Mouse (Mus musculus) hindbrain, postnatal 0 days (tissue): ENCODE results near the gene Lamc3. TPM values are rescaled to one million over a fixed set of nuclear protein-coding genes. Genes with fewer than 3 reads are reported as not detected.

Experiments
- ATAC-seq: fragments of 200-750 bp; cut with Nextera tagmentation; 2 replicates; pipeline ENCODE4 v1.8.0; 2017; ENCODE audit warnings: mild to moderate bottlenecking, moderate TSS enrichment, moderate library complexity
- DNase-seq: peaks from one replicate; pipeline ENCODE4 v3.0.0-alpha.2; 2015; ENCODE audit warnings: low spot score
- H3K27ac ChIP-seq: fragments of 300-500 bp; sonication (generic); 2 replicates; pipeline ENCODE4 v1.5.1; 2014; ENCODE audit warnings: mild to moderate bottlenecking
- H3K27me3 ChIP-seq: fragments of 300-500 bp; sonication (generic); 2 replicates; pipeline ENCODE4 v1.6.1; 2014; ENCODE audit warnings: low read length, mixed read lengths; ENCODE audit not compliant: insufficient read depth
- H3K36me3 ChIP-seq: fragments of 300-500 bp; sonication (generic); 2 replicates; pipeline ENCODE4 v1.6.1; 2014; ENCODE audit warnings: low read length, mixed read lengths; ENCODE audit not compliant: insufficient read depth
- H3K4me1 ChIP-seq: fragments of 300-500 bp; sonication (generic); 2 replicates; pipeline ENCODE4 v1.6.1; 2014; ENCODE audit warnings: antibody characterized with exemption, low read length, mixed read lengths; ENCODE audit not compliant: insufficient read depth
- H3K4me2 ChIP-seq: fragments of 300-500 bp; sonication (generic); 2 replicates; pipeline ENCODE4 v1.6.1; 2014; ENCODE audit warnings: low read depth, mild to moderate bottlenecking, low read length, moderate library complexity, mixed read lengths
- H3K4me3 ChIP-seq: fragments of 300-500 bp; sonication (generic); 2 replicates; pipeline ENCODE4 v1.5.1; 2014; ENCODE audit warnings: low read length
- H3K9ac ChIP-seq: fragments of 300-500 bp; sonication (generic); replicated peaks from 2 replicates; pipeline ENCODE4 v1.6.1; 2014; ENCODE audit warnings: mild to moderate bottlenecking, low read length, moderate library complexity, mixed read lengths
- H3K9me3 ChIP-seq: fragments of 300-500 bp; sonication (generic); 2 replicates; pipeline ENCODE4 v1.6.1; 2016; ENCODE audit warnings: low read length, mixed read lengths
- CTCF ChIP-seq: IDR thresholded peaks from 2 replicates; pipeline ENCODE4 v1.5.1; 2016; ENCODE audit warnings: antibody characterized with exemption, control low read depth, low read depth
- WGBS: fragments of 180-500 bp; shearing (Covaris S2); extraction: QIAGEN DNeasy Blood & Tissue Kit; methylation state at CpG from one replicate; pipeline ENCODE4 v1.1.7; 2014; 5-methylcytosine and 5-hydroxymethylcytosine counted together
- polyA plus RNA-seq: library from polyadenylated mRNA; unstranded; fragments of >200 nt; fragmentation: Nextera tagmentation; extraction: Ambion mirVana; gene quantifications from 2 replicates; pipeline ENCODE4 v1.2.1, GENCODE M21; 2015
- total RNA-seq: library from RNA; depleted of rRNA; stranded (reverse); fragments of >200 nt; gene quantifications from 2 replicates; pipeline ENCODE4 v1.2.3, GENCODE M21; 2014

Gene Lamc3
- total and polyA plus RNA-seq, 2 experiments from 2014 or later: 2.1 to 11.6 TPM

DNA sequence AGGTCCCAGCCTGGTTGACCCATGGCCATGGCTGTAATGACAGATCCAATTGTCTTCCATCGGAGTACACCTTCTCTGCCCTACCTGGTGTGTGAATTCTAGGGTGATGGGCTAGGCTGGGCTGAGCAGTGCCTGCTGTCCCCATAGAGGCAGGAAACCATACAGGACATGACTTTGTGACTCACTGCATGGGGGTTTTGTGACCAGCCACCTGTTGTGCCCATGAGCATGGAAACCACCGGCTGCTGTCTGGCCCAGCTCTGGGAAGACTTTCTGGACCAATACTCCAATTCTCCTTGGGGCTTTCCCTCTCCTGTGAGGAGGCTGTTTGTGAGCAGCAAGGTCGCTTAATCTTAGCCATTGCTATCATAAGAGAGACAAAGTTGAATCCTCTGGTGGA, 65.6 kb downstream of the Lamc3 start:
- no peak overlapping the region for H3K9ac ChIP-seq
- ATAC-seq (no peak), DNase-seq (no peak)
- H3K27me3 ChIP-seq: no peaks in the 10 kb centered on the region
- peaks cover 16% of the 10 kb centered on the region for H3K4me1 ChIP-seq
- no peak overlapping the region for H3K27ac ChIP-seq
- H3K36me3 ChIP-seq: no peaks in the 10 kb centered on the region
- WGBS: 71% methylated on average over 3 of the region's 3 CpGs
- TF ChIP-seq CTCF: no peak
- no peak overlapping the region for H3K4me3 ChIP-seq
- 0 out of 2 replicates have a peak overlapping the region, but pooled peaks have one; percentile 98 for H3K4me2 ChIP-seq
- H3K9me3 ChIP-seq: no peaks in the 10 kb centered on the region

- no peaks in the 10 kb centered on the region for H3K36me3 ChIP-seq
- TF ChIP-seq CTCF: no peak
- no peaks in the 10 kb centered on the region for H3K9me3 ChIP-seq
- H3K27me3 ChIP-seq: no peaks in the 10 kb centered on the region
- ATAC-seq (no peak), DNase-seq (no peak)
- H3K27ac ChIP-seq: no peak overlapping the region
- 87% methylated on average over 8 of the region's 8 CpGs for WGBS
- H3K4me2 ChIP-seq: no peak overlapping the region
- H3K4me1 ChIP-seq: peaks cover 16% of the 10 kb centered on the region
- no peak overlapping the region for H3K9ac ChIP-seq
- H3K4me3 ChIP-seq: no peak overlapping the region
Measured at GRCm38 (mm10) chr2:31953687-31954086, 66.6 kb downstream of the Lamc3 start.

DNA sequence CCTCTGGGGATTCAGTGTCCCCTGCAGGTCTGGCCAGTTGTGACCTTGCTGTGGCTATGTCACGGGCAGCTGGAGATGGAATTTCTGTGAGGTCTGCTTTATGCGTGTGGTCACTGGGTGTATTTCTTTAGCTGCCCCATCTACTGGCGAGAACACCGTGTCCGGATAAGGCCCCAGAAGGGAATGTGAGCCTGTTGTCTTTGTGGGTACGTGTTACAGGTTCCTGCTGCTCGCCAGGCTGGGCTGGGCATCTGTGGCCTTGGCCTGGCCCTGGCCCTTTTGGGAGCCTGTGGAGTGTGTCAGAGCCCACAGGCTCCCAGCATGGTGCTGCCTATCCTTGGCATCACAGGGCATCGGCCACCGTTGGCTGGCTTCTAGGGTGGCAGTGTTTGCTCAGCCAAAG, 67.7 kb downstream of the Lamc3 start:
- TF ChIP-seq CTCF: no peak

GRCm38 (mm10) chr2:31955686-31956085, 68.6 kb downstream of the Lamc3 start:
- WGBS: 86% methylated on average over 5 of the region's 5 CpGs
- ATAC-seq (no peak), DNase-seq (no peak)
- no peaks in the 10 kb centered on the region for H3K9me3 ChIP-seq
- peaks cover 16% of the 10 kb centered on the region for H3K4me1 ChIP-seq
- no peak for TF ChIP-seq CTCF
- no peaks in the 10 kb centered on the region for H3K27me3 ChIP-seq
- no peaks in the 10 kb centered on the region for H3K36me3 ChIP-seq
- H3K4me2 ChIP-seq: no peak overlapping the region
- H3K4me3 ChIP-seq: no peak overlapping the region
- no peak overlapping the region for H3K9ac ChIP-seq
- H3K27ac ChIP-seq: no peak overlapping the region

More for the DNA sequence above, 67.7 kb downstream of the Lamc3 start:
- Histone ChIP-seq H3K27me3 (no peaks in the 10 kb centered on the region), H3K27ac (peak overlapping the region; percentile 15; the same call in 1 of the 2 replicates), H3K4me2 (no peak overlapping the region), H3K9me3 (no peaks in the 10 kb centered on the region), H3K4me1 (peaks cover 16% of the 10 kb centered on the region), H3K4me3 (no peak overlapping the region), H3K36me3 (no peaks in the 10 kb centered on the region), H3K9ac (no peak overlapping the region)
- DNase-seq: no peak
- WGBS: 53% methylated on average over 9 of the region's 9 CpGs
- no peak for ATAC-seq

DNA sequence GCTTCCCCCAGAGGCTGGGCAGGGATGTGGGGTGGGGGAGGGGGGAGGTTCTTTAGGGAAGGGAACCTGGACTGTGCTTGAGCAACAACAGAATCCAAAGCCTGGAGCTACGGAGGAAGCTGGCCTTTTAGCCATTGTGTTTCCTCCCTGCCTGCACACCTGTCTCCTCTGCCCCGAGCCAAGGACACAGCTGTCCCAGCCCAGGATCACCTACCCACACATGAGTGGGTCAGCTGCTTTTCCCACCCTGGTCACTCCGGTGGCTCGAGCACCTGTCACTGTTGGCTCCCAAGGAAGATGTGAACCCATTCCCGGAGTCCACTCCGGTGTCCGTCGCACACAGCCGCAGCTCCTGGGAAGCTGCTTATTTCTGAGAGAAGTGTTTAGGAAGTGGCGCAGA, 70.1 kb downstream of the Lamc3 start:
- Histone ChIP-seq H3K27me3 (no peaks in the 10 kb centered on the region), H3K4me2 (no peak overlapping the region), H3K27ac (no peak overlapping the region), H3K9me3 (no peaks in the 10 kb centered on the region), H3K4me3 (no peak overlapping the region), H3K4me1 (peaks cover 13% of the 10 kb centered on the region; the same call in 1 of the 2 replicates), H3K36me3 (no peaks in the 10 kb centered on the region), H3K9ac (no peak overlapping the region)
- TF ChIP-seq CTCF: no peak
- WGBS: 89% methylated on average over 10 of the region's 10 CpGs
- ATAC-seq: no peak
- no peak for DNase-seq

GRCm38 (mm10) chr2:31960986-31961385, 73.9 kb downstream of the Lamc3 start:
- no peaks in the 10 kb centered on the region for H3K27me3 ChIP-seq
- WGBS: 88% methylated on average over 8 of the region's 8 CpGs
- peak overlapping the region; percentile 82; the same call in 1 of the 2 replicates for H3K27ac ChIP-seq
- DNase-seq (no peak), ATAC-seq (no peak)
- no peak overlapping the region for H3K4me2 ChIP-seq
- peaks cover 16% of the 10 kb centered on the region; the same call in 1 of the 2 replicates for H3K4me1 ChIP-seq
- TF ChIP-seq CTCF: no peak
- no peak overlapping the region for H3K4me3 ChIP-seq
- no peaks in the 10 kb centered on the region for H3K9me3 ChIP-seq
- H3K9ac ChIP-seq: no peak overlapping the region
- H3K36me3 ChIP-seq: no peaks in the 10 kb centered on the region

GRCm38 (mm10) chr2:31961791-31962222, 74.7 kb downstream of the Lamc3 start:
- 60% methylated on average over 4 of the region's 4 CpGs for WGBS
- DNase-seq: no peak
- Histone ChIP-seq H3K4me2 (no peak overlapping the region), H3K9me3 (no peaks in the 10 kb centered on the region), H3K4me1 (peaks cover 16% of the 10 kb centered on the region; the same call in 1 of the 2 replicates), H3K9ac (no peak overlapping the region), H3K27me3 (no peaks in the 10 kb centered on the region), H3K4me3 (no peak overlapping the region), H3K36me3 (no peaks in the 10 kb centered on the region), H3K27ac (peak overlapping the region; percentile 82)
- no peak for TF ChIP-seq CTCF
- no peak for ATAC-seq
